Mouse (Mus musculus) cerebellum, adult 2 months (tissue): ENCODE measurements around the gene Svop. TPM values are rescaled to one million over a fixed set of nuclear protein-coding genes. Genes with fewer than 3 reads are reported as not detected.
A peak's percentile ranks its signal among the peaks of the same experiment; 100 is the strongest.

ENCODE experiments used
- DNase-seq, 2 experiments: peaks; one replicate each; pipeline ENCODE4 v3.0.0; 2021
- H3K27ac ChIP-seq: fragments of 200-500 bp; 2 replicates; pipeline ENCODE4 v1.5.1; 2012; ENCODE audit warnings: low read length, control low read depth, inconsistent platforms; ENCODE audit not compliant: insufficient read depth
- H3K27me3 ChIP-seq: fragments of 200-500 bp; 2 replicates; pipeline ENCODE4 v1.6.1; 2012; ENCODE audit warnings: inconsistent platforms, mild to moderate bottlenecking, low read length, moderate library complexity; ENCODE audit not compliant: control insufficient read depth, insufficient read depth
- H3K4me1 ChIP-seq: fragments of 200-500 bp; 2 replicates; pipeline ENCODE4 v1.6.1; 2011; ENCODE audit warnings: low read length; ENCODE audit not compliant: control insufficient read depth, insufficient read depth
- H3K4me3 ChIP-seq: fragments of 200-500 bp; replicated peaks from 2 replicates; pipeline ENCODE3; 2011; ENCODE audit warnings: mild to moderate bottlenecking, low read depth, low read length, control low read depth; ENCODE audit not compliant: insufficient read depth
- CTCF ChIP-seq: fragments of 200-500 bp; IDR thresholded peaks from 2 replicates; pipeline ENCODE4 v1.5.1; 2011; ENCODE audit warnings: low read depth, mild to moderate bottlenecking, control low read depth, low read length, moderate library complexity, borderline replicate concordance; ENCODE audit not compliant: insufficient read depth
- POLR2A ChIP-seq: fragments of 200-500 bp; IDR thresholded peaks from 2 replicates; pipeline ENCODE4 v1.6.1; 2011; ENCODE audit warnings: low read length, control low read depth, borderline replicate concordance; ENCODE audit not compliant: insufficient read depth
- WGBS: fragments of 180-500 bp; shearing (Covaris S2); methylation state at CpG from one replicate; pipeline ENCODE4 v1.1.7; 2018; 5-methylcytosine and 5-hydroxymethylcytosine counted together
- polyA plus RNA-seq: library from polyadenylated mRNA; depleted of rRNA; stranded (reverse); fragments of >200 nt; gene quantifications from 2 replicates; pipeline ENCODE4 v1.2.3, GENCODE M21; 2012

Gene Svop
- polyA plus RNA-seq, 1 experiment = 95.3 TPM

GRCm38 (mm10) chr5:114099709-114100389 lies 8.5 kb upstream of the Svop start:
- Histone ChIP-seq H3K27me3 (no peaks in the 10 kb centered on the region), H3K4me3 (peak overlapping the region; percentile 64), H3K4me1 (peaks cover 24% of the 10 kb centered on the region), H3K27ac (no peak overlapping the region)
- WGBS = 6% methylated on average over 37 of the region's 37 CpGs
- peak; percentile 48; the same call in 1 of the 2 replicates for TF ChIP-seq POLR2A
- TF ChIP-seq CTCF = no peak
- peak; percentile 89 to 98 for DNase-seq

GRCm38 (mm10) chr5:114090421-114091013 lies 853 bp downstream of the Svop start:
- 3% methylated on average over 7 of the region's 7 CpGs for WGBS

GRCm38 (mm10) chr5:114087875-114088480 lies 3.4 kb downstream of the Svop start:
- WGBS = 17% methylated on average over 12 of the region's 12 CpGs
- peak; percentile 72 to 83 for DNase-seq
- H3K4me1 ChIP-seq = peaks cover 36% of the 10 kb centered on the region
- no peaks in the 10 kb centered on the region for H3K27me3 ChIP-seq
- TF ChIP-seq CTCF (no peak), POLR2A (no peak)
- peak overlapping the region; percentile 72 for H3K27ac ChIP-seq
- peak overlapping the region; percentile 48 for H3K4me3 ChIP-seq

More at GRCm38 (mm10) chr5:114090421-114091013, 853 bp downstream of the Svop start:
- TF ChIP-seq CTCF (no peak), POLR2A (no peak)
- H3K27me3 ChIP-seq = no peaks in the 10 kb centered on the region
- H3K4me1 ChIP-seq = peaks cover 27% of the 10 kb centered on the region
- peak overlapping the region; percentile 60 for H3K4me3 ChIP-seq
- H3K27ac ChIP-seq = peak overlapping the region; percentile 67
- DNase-seq = peak in 1 of 2 experiments; percentile 35

- peak; percentile 71 to 77 for DNase-seq
- TF ChIP-seq POLR2A (no peak), CTCF (no peak)
- no peak overlapping the region for H3K4me3 ChIP-seq
- 37% methylated on average over 14 of the region's 14 CpGs for WGBS
- peak overlapping the region; percentile 53 for H3K27ac ChIP-seq
- no peaks in the 10 kb centered on the region for H3K27me3 ChIP-seq
- H3K4me1 ChIP-seq = peaks cover 33% of the 10 kb centered on the region
These were observed 5.9 kb downstream of the Svop start for GRCm38 (mm10) chr5:114085501-114085900.

- no peaks in the 10 kb centered on the region for H3K27me3 ChIP-seq
- H3K4me1 ChIP-seq = peaks cover 9% of the 10 kb centered on the region
- WGBS = 53% methylated on average over 8 of the region's 8 CpGs
- H3K4me3 ChIP-seq = no peak overlapping the region
- no peak overlapping the region for H3K27ac ChIP-seq
- no peak for DNase-seq
- TF ChIP-seq CTCF = no peak
- TF ChIP-seq POLR2A = no peak
These were observed 14.4 kb downstream of the Svop start for GRCm38 (mm10) chr5:114077009-114077408.

- TF ChIP-seq POLR2A = no peak
- no peak for TF ChIP-seq CTCF
- Histone ChIP-seq H3K4me3 (no peak overlapping the region), H3K27ac (no peak overlapping the region), H3K4me1 (peaks cover 7% of the 10 kb centered on the region), H3K27me3 (no peaks in the 10 kb centered on the region)
- DNase-seq = no peak
- WGBS = 45% methylated on average over 2 of the region's 2 CpGs
These were observed 19.1 kb downstream of the Svop start for GRCm38 (mm10) chr5:114072262-114072661.

- H3K27ac ChIP-seq = no peak overlapping the region
- no peaks in the 10 kb centered on the region for H3K27me3 ChIP-seq
- TF ChIP-seq POLR2A (no peak), CTCF (peak; percentile 22; the same call in 1 of the 2 replicates)
- DNase-seq = no peak
- H3K4me1 ChIP-seq = peaks cover 7% of the 10 kb centered on the region
- WGBS = 94% methylated on average over 4 of the region's 4 CpGs
- no peak overlapping the region for H3K4me3 ChIP-seq
These were observed 20.5 kb downstream of the Svop start for GRCm38 (mm10) chr5:114070858-114071257.
